Mouse (Mus musculus): Measurements from ENCODE around the gene Sim1. TPM values are rescaled to one million over a fixed set of nuclear protein-coding genes. Genes with fewer than 3 reads are reported as not detected.

Gene Sim1
- polyA plus RNA-seq, 1 experiment from 2014 or later: 1.8 TPM

GRCm38 (mm10) chr10:50899846-50900745, 5.5 kb downstream of the Sim1 start:
- H3K36me3 ChIP-seq (ENCODE audit: control insufficient read depth, insufficient read depth, low read length): no peaks in the 10 kb centered on the region
- no peaks in the 10 kb centered on the region for H3K4me1 ChIP-seq (ENCODE audit: control insufficient read depth, insufficient read depth, low read length)
- no peaks in the 10 kb centered on the region for H3K9me3 ChIP-seq (ENCODE audit: control insufficient read depth, low read length)
- H3K27me3 ChIP-seq (ENCODE audit: control insufficient read depth, insufficient read depth, low read length): peaks cover 52% of the 10 kb centered on the region
- ATAC-seq (ENCODE audit: low read depth): no peak
- no peak overlapping the region for H3K4me2 ChIP-seq (ENCODE audit: low read depth, low read length)
- H3K9ac ChIP-seq (replicated peaks; ENCODE audit: low read depth, low read length): no peak overlapping the region
- 2% methylated on average over 21 of the region's 21 CpGs for WGBS
- H3K4me3 ChIP-seq (ENCODE audit: low read depth, low read length): no peak overlapping the region
- H3K27ac ChIP-seq (ENCODE audit: low read depth, low read length): no peak overlapping the region

GRCm38 (mm10) chr10:50900746-50901600, 6.4 kb downstream of the Sim1 start:
- H3K36me3 ChIP-seq (ENCODE audit: control insufficient read depth, insufficient read depth, low read length): no peaks in the 10 kb centered on the region
- H3K9me3 ChIP-seq (ENCODE audit: control insufficient read depth, low read length): no peaks in the 10 kb centered on the region
- no peak overlapping the region for H3K9ac ChIP-seq (replicated peaks; ENCODE audit: low read depth, low read length)
- peak; percentile 11; the same call in 1 of the 2 replicates for ATAC-seq (ENCODE audit: low read depth)
- no peaks in the 10 kb centered on the region for H3K4me1 ChIP-seq (ENCODE audit: control insufficient read depth, insufficient read depth, low read length)
- WGBS: under 1% methylated on average over 42 of the region's 42 CpGs
- no peak overlapping the region for H3K4me2 ChIP-seq (ENCODE audit: low read depth, low read length)
- H3K27ac ChIP-seq (ENCODE audit: low read depth, low read length): no peak overlapping the region
- H3K4me3 ChIP-seq (ENCODE audit: low read depth, low read length): no peak overlapping the region
- peaks cover 55% of the 10 kb centered on the region for H3K27me3 ChIP-seq (ENCODE audit: control insufficient read depth, insufficient read depth, low read length)

GRCm38 (mm10) chr10:50901601-50902475, 7.3 kb downstream of the Sim1 start:
- H3K9ac ChIP-seq (replicated peaks; ENCODE audit: low read depth, low read length): no peak overlapping the region
- H3K27me3 ChIP-seq (ENCODE audit: control insufficient read depth, insufficient read depth, low read length): peaks cover 59% of the 10 kb centered on the region
- H3K4me3 ChIP-seq (ENCODE audit: low read depth, low read length): no peak overlapping the region
- WGBS: under 1% methylated on average over 19 of the region's 19 CpGs
- no peak overlapping the region for H3K27ac ChIP-seq (ENCODE audit: low read depth, low read length)
- no peak for ATAC-seq (ENCODE audit: low read depth)
- H3K4me2 ChIP-seq (ENCODE audit: low read depth, low read length): no peak overlapping the region
- H3K36me3 ChIP-seq (ENCODE audit: control insufficient read depth, insufficient read depth, low read length): no peaks in the 10 kb centered on the region
- no peaks in the 10 kb centered on the region for H3K4me1 ChIP-seq (ENCODE audit: control insufficient read depth, insufficient read depth, low read length)
- no peaks in the 10 kb centered on the region for H3K9me3 ChIP-seq (ENCODE audit: control insufficient read depth, low read length)

- H3K36me3 ChIP-seq (ENCODE audit: control insufficient read depth, insufficient read depth, low read length): no peaks in the 10 kb centered on the region
- no peaks in the 10 kb centered on the region for H3K9me3 ChIP-seq (ENCODE audit: control insufficient read depth, low read length)
- under 1% methylated on average over 43 of the region's 43 CpGs for WGBS
- no peak overlapping the region for H3K4me3 ChIP-seq (ENCODE audit: low read depth, low read length)
- H3K27ac ChIP-seq (ENCODE audit: low read depth, low read length): no peak overlapping the region
- no peak overlapping the region for H3K4me2 ChIP-seq (ENCODE audit: low read depth, low read length)
- no peak overlapping the region for H3K9ac ChIP-seq (replicated peaks; ENCODE audit: low read depth, low read length)
- peaks cover 64% of the 10 kb centered on the region for H3K27me3 ChIP-seq (ENCODE audit: control insufficient read depth, insufficient read depth, low read length)
- H3K4me1 ChIP-seq (ENCODE audit: control insufficient read depth, insufficient read depth, low read length): no peaks in the 10 kb centered on the region
- peak; percentile 33; the same call in 1 of the 2 replicates for ATAC-seq (ENCODE audit: low read depth)
Observed at GRCm38 (mm10) chr10:50902741-50903715, 8.5 kb downstream of the Sim1 start.

GRCm38 (mm10) chr10:50903846-50904763, 9.6 kb downstream of the Sim1 start:
- ATAC-seq (ENCODE audit: low read depth): no peak; the same call in 1 of the 2 replicates
- Histone ChIP-seq H3K9me3 (ENCODE audit: control insufficient read depth, low read length) (no peaks in the 10 kb centered on the region), H3K27me3 (ENCODE audit: control insufficient read depth, insufficient read depth, low read length) (peaks cover 65% of the 10 kb centered on the region), H3K4me1 (ENCODE audit: control insufficient read depth, insufficient read depth, low read length) (no peaks in the 10 kb centered on the region), H3K27ac (ENCODE audit: low read depth, low read length) (no peak overlapping the region), H3K4me2 (ENCODE audit: low read depth, low read length) (no peak overlapping the region), H3K9ac (replicated peaks; ENCODE audit: low read depth, low read length) (no peak overlapping the region), H3K4me3 (ENCODE audit: low read depth, low read length) (no peak overlapping the region), H3K36me3 (ENCODE audit: control insufficient read depth, insufficient read depth, low read length) (no peaks in the 10 kb centered on the region)
- 2% methylated on average over 26 of the region's 26 CpGs for WGBS

GRCm38 (mm10) chr10:50904764-50905701, 10.5 kb downstream of the Sim1 start:
- Histone ChIP-seq H3K27me3 (ENCODE audit: control insufficient read depth, insufficient read depth, low read length) (peaks cover 68% of the 10 kb centered on the region), H3K9me3 (ENCODE audit: control insufficient read depth, low read length) (no peaks in the 10 kb centered on the region), H3K27ac (ENCODE audit: low read depth, low read length) (no peak overlapping the region), H3K4me2 (ENCODE audit: low read depth, low read length) (no peak overlapping the region), H3K9ac (replicated peaks; ENCODE audit: low read depth, low read length) (no peak overlapping the region), H3K36me3 (ENCODE audit: control insufficient read depth, insufficient read depth, low read length) (no peaks in the 10 kb centered on the region), H3K4me3 (ENCODE audit: low read depth, low read length) (no peak overlapping the region), H3K4me1 (ENCODE audit: control insufficient read depth, insufficient read depth, low read length) (no peaks in the 10 kb centered on the region)
- ATAC-seq (ENCODE audit: low read depth): no peak
- 7% methylated on average over 29 of the region's 29 CpGs for WGBS

Measured in neural tube, embryonic 14.5 days (tissue).